Mouse (Mus musculus) midbrain, embryonic 16.5 days (tissue): ENCODE results near the gene Lef1. TPM values are rescaled to one million over a fixed set of nuclear protein-coding genes. Genes with fewer than 3 reads are reported as not detected.
A peak's percentile ranks its signal among the peaks of the same experiment; 100 is the strongest.

Experiments
- ATAC-seq: fragments of 200-750 bp; cut with Nextera tagmentation; 2 replicates; pipeline ENCODE4 v1.8.0; 2017; ENCODE audit warnings: moderate TSS enrichment
- H3K27ac ChIP-seq: fragments of 300-500 bp; sonication (generic); 2 replicates; pipeline ENCODE4 v1.5.1; 2014; ENCODE audit warnings: mild to moderate bottlenecking, low read length, mixed read lengths
- H3K27me3 ChIP-seq: fragments of 300-500 bp; sonication (generic); 2 replicates; pipeline ENCODE4 v1.6.1; 2014; ENCODE audit warnings: low read depth, low read length, mixed read lengths; ENCODE audit not compliant: control insufficient read depth, insufficient read depth
- H3K36me3 ChIP-seq: fragments of 300-500 bp; sonication (generic); 2 replicates; pipeline ENCODE4 v1.6.1; 2014; ENCODE audit warnings: mild to moderate bottlenecking, low read length, moderate library complexity, mixed read lengths; ENCODE audit not compliant: control insufficient read depth, insufficient read depth
- H3K4me1 ChIP-seq: fragments of 300-500 bp; sonication (generic); 2 replicates; pipeline ENCODE4 v1.6.1; 2014; ENCODE audit warnings: mild to moderate bottlenecking, low read length, mixed read lengths; ENCODE audit not compliant: control insufficient read depth, insufficient read depth
- H3K4me2 ChIP-seq: fragments of 300-500 bp; sonication (generic); 2 replicates; pipeline ENCODE4 v1.6.1; 2014; ENCODE audit warnings: mild to moderate bottlenecking, low read length, mixed read lengths
- H3K4me3 ChIP-seq: fragments of 300-500 bp; sonication (generic); 2 replicates; pipeline ENCODE4 v1.5.1; 2014; ENCODE audit warnings: low read depth, mild to moderate bottlenecking, low read length, moderate library complexity, mixed read lengths
- H3K9ac ChIP-seq: fragments of 300-500 bp; sonication (generic); 2 replicates; pipeline ENCODE4 v1.6.1; 2014; ENCODE audit warnings: low read depth, low read length, mixed read lengths
- H3K9me3 ChIP-seq: fragments of 300-500 bp; sonication (generic); replicated peaks from 2 replicates; pipeline ENCODE4 v1.6.1; 2014; ENCODE audit warnings: mild to moderate bottlenecking, low read length, mixed read lengths; ENCODE audit not compliant: control insufficient read depth, poor library complexity, severe bottlenecking
- WGBS: fragments of 180-500 bp; shearing (Covaris S2); extraction: QIAGEN DNeasy Blood & Tissue Kit; methylation state at CpG from one replicate; pipeline ENCODE4 v1.1.7; 2014; 5-methylcytosine and 5-hydroxymethylcytosine counted together
- polyA plus RNA-seq: library from polyadenylated mRNA; unstranded; fragments of >200 nt; fragmentation: Nextera tagmentation; extraction: Ambion mirVana; gene quantifications from 2 replicates; pipeline ENCODE4 v1.2.1, GENCODE M21; 2015

Lef1 gene
- polyA plus RNA-seq, 1 experiment from 2014 or later: 81.3 TPM

DNA sequence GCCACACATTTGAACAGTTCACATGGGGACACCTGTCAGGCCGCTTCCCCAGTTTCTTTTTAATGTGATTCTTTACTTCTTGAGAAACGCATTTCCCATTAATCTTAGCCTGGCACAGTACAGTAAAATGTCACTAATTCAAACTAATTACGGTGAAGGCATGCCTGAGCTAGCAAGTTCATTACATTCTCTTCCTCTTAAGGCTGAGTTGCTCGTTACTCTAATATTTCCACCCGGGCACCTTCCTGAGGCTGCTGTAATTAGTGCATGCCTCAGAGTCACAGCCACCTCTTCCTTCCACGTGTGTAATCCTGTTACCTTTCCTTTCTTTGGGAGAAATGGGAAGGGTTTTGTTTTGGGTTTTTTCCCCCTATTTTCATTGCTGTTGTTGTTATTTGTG is 71.9 kb downstream of the Lef1 start:
- no peak overlapping the region for H3K27ac ChIP-seq
- peaks cover 17% of the 10 kb centered on the region for H3K4me1 ChIP-seq

DNA sequence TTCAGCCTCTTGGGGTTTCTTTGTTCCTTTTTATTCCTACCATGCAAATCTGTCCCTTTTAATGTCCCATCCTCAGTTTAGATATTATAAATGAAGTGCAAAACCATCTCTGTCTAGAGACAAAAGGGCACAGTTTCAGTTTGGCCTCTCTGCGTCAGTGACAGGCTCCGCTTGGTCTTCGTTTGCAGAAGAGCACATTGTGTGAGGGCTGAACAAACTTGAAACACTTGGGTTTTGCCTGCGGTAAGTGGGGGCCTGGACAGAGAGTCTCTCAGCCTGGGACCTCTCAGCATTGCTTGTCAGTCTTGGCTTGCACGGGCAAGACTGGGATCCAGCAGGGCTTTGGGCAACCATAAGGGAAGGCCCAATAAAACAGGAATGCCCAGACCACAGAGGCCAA is 75.9 kb downstream of the Lef1 start:
- no peaks in the 10 kb centered on the region for H3K36me3 ChIP-seq
- H3K4me2 ChIP-seq: no peak overlapping the region
- no peaks in the 10 kb centered on the region for H3K9me3 ChIP-seq
- no peaks in the 10 kb centered on the region for H3K27me3 ChIP-seq
- WGBS: 80% methylated on average over 5 of the region's 5 CpGs
- H3K4me1 ChIP-seq: peaks cover 6% of the 10 kb centered on the region
- no peak overlapping the region for H3K27ac ChIP-seq
- no peak overlapping the region for H3K4me3 ChIP-seq
- H3K9ac ChIP-seq: no peak overlapping the region
- ATAC-seq: no peak

More for the DNA sequence above, 71.9 kb downstream of the Lef1 start:
- Histone ChIP-seq H3K4me3 (no peak overlapping the region), H3K4me2 (no peak overlapping the region), H3K9me3 (no peaks in the 10 kb centered on the region), H3K9ac (no peak overlapping the region), H3K36me3 (no peaks in the 10 kb centered on the region), H3K27me3 (no peaks in the 10 kb centered on the region)
- 0 out of 2 replicates have a peak, but pooled peaks have one; percentile 11 for ATAC-seq
- 41% methylated on average over 6 of the region's 6 CpGs for WGBS

DNA sequence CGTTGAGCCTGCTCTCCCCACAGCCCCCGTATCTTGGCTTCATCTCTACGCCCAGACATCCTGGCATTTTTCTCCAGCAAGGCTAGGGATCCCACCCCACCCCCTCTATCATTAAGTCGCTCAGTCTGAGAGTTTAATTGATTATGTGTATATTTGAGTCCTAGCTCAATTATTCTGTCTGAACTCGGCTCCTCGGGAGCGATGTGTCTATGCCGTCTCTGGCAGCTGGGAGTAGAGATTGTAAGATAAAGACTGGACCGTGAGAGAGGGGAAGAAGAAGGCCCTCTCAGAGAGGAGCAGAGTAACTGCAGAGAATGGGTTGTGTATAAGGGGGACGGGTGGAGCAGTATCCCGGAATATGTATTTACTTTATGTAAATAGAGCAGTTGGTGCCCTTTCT is 80.0 kb downstream of the Lef1 start:
- ATAC-seq: no peak
- Histone ChIP-seq H3K9me3 (no peaks in the 10 kb centered on the region), H3K4me3 (no peak overlapping the region), H3K27me3 (no peaks in the 10 kb centered on the region), H3K4me1 (0 out of 2 replicates have a peak, but pooled peaks cover 4% of the 10 kb centered on the region), H3K4me2 (no peak overlapping the region), H3K9ac (no peak overlapping the region), H3K27ac (no peak overlapping the region), H3K36me3 (no peaks in the 10 kb centered on the region)
- WGBS: 63% methylated on average over 11 of the region's 11 CpGs

- Histone ChIP-seq H3K36me3 (no peaks in the 10 kb centered on the region), H3K9ac (no peak overlapping the region), H3K27ac (no peak overlapping the region), H3K27me3 (no peaks in the 10 kb centered on the region), H3K4me2 (no peak overlapping the region), H3K4me1 (0 out of 2 replicates have a peak, but pooled peaks cover 4% of the 10 kb centered on the region), H3K9me3 (no peaks in the 10 kb centered on the region), H3K4me3 (no peak overlapping the region)
- WGBS: 86% methylated on average over 19 of the region's 19 CpGs
- ATAC-seq: 0 out of 2 replicates have a peak, but pooled peaks have one; percentile 29
These were observed 80.5 kb downstream of the Lef1 start for GRCm38 (mm10) chr3:131190671-131191367.

DNA sequence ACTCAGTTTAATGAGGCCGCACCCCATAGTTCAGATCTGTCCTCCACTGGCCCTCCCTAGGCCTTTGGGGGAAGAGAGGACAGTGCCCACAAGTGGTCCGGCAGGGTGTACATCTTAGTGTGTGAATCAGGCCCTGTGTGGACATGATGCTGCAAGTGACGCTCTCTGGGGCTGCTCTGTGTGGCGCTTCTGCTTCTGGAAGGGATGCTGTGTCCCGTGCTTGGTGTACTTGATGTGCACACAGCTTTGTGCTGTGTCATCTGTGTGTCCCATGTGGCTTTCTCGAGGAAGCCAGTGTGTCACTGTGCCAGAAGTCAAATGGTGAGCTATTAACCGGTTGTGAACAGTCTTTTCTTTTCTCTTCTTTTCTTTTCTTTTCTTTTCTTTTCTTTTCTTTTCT is 81.2 kb downstream of the Lef1 start:
- 73% methylated on average over 7 of the region's 7 CpGs for WGBS
- no peak overlapping the region for H3K4me2 ChIP-seq
- ATAC-seq: no peak

GRCm38 (mm10) chr3:131196050-131196449 is 85.8 kb downstream of the Lef1 start:
- WGBS: 52% methylated on average over 10 of the region's 10 CpGs
- Histone ChIP-seq H3K4me3 (no peak overlapping the region), H3K27me3 (no peaks in the 10 kb centered on the region), H3K27ac (peak overlapping the region; percentile 40), H3K4me1 (peaks cover 5% of the 10 kb centered on the region; the same call in 1 of the 2 replicates), H3K36me3 (no peaks in the 10 kb centered on the region), H3K9ac (no peak overlapping the region), H3K9me3 (no peaks in the 10 kb centered on the region), H3K4me2 (no peak overlapping the region)
- ATAC-seq: peak; percentile 46; the same call in 1 of the 2 replicates

More for the DNA sequence above, 81.2 kb downstream of the Lef1 start:
- no peak overlapping the region for H3K4me3 ChIP-seq
- H3K27me3 ChIP-seq: no peaks in the 10 kb centered on the region
- no peaks in the 10 kb centered on the region for H3K36me3 ChIP-seq
- no peak overlapping the region for H3K9ac ChIP-seq
- no peaks in the 10 kb centered on the region for H3K9me3 ChIP-seq
- H3K4me1 ChIP-seq: peaks cover 7% of the 10 kb centered on the region; the same call in 1 of the 2 replicates
- no peak overlapping the region for H3K27ac ChIP-seq

DNA sequence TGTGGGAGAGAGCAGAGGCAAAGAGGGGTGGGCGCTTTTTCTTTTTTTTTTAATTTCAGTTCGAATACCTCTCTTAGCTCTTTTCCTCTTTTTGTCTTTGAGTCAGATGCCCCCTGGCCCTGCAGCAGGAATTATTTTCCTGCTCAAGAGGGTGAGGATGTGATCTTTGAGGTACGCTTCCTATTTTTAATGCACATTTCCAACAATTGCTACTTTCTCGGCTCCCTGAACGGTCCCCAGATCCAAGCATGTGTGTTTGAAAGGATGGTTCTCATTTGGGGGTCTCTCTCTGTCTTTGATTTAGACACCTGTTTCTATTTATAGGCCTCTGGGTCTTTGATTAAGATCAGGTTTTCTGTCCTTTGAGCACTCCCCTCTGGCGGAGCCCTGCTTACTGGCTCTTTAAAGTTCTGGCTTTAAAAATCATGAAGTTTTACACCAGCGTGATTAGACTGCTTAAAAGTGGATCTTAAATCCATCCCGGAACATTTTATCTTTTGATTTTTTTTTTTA is 86.3 kb downstream of the Lef1 start:
- H3K4me2 ChIP-seq: no peak overlapping the region
- no peak for ATAC-seq
- H3K27ac ChIP-seq: peak overlapping the region; percentile 40; the same call in 1 of the 2 replicates
- no peaks in the 10 kb centered on the region for H3K9me3 ChIP-seq
- H3K27me3 ChIP-seq: no peaks in the 10 kb centered on the region
- peaks cover 5% of the 10 kb centered on the region; the same call in 1 of the 2 replicates for H3K4me1 ChIP-seq
- WGBS: 58% methylated on average over 8 of the region's 8 CpGs
- no peaks in the 10 kb centered on the region for H3K36me3 ChIP-seq
- no peak overlapping the region for H3K9ac ChIP-seq
- no peak overlapping the region for H3K4me3 ChIP-seq

GRCm38 (mm10) chr3:131198991-131199390 is 88.7 kb downstream of the Lef1 start:
- H3K4me2 ChIP-seq: no peak overlapping the region
- ATAC-seq: no peak
- no peaks in the 10 kb centered on the region for H3K9me3 ChIP-seq
- H3K4me1 ChIP-seq: peaks cover 5% of the 10 kb centered on the region; the same call in 1 of the 2 replicates
- H3K27ac ChIP-seq: no peak overlapping the region
- H3K4me3 ChIP-seq: no peak overlapping the region
- no peaks in the 10 kb centered on the region for H3K27me3 ChIP-seq
- no peaks in the 10 kb centered on the region for H3K36me3 ChIP-seq
- 90% methylated on average over 3 of the region's 3 CpGs for WGBS
- no peak overlapping the region for H3K9ac ChIP-seq

DNA sequence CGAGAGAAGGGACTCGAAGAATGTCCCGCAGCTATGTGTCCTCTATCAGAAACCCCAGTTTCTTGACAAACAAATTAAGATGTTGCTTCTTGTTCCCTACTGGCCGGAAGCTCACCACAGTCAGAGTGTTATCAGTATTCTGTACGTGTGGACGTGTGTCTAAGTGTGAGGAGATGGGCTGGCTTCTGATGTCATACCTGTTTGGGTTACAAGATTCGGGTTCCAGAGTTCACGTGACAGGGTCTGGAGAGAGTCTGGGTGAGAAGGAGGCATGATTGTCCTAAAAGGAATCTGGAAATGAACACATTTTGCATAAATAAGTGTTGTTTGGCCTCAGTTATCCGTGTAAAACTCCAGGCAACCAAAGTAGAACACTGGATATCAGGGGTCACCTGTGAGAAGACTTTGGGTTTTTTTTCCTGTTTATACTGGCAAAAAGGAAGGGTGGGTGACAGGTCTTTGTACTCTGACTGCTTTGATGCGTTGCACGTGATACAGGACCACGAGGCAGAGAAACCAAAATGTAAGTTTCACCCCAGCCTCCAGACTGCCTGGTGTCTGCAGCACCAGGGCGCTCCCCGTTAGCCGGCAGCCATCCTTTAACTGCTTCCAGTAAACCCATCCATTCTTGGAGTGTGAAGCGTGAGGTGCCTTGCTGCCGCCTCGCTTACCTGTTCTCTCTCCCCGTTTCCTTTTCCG is 89.5 kb downstream of the Lef1 start:
- Histone ChIP-seq H3K4me2 (no peak overlapping the region; the same call in 1 of the 2 replicates), H3K36me3 (no peaks in the 10 kb centered on the region), H3K4me3 (no peak overlapping the region), H3K9me3 (no peaks in the 10 kb centered on the region), H3K27me3 (no peaks in the 10 kb centered on the region), H3K4me1 (peaks cover 5% of the 10 kb centered on the region; the same call in 1 of the 2 replicates), H3K9ac (no peak overlapping the region), H3K27ac (no peak overlapping the region)
- WGBS: 74% methylated on average over 20 of the region's 20 CpGs
- ATAC-seq: no peak
